Mouse (Mus musculus) liver, adult 2 months (tissue): ENCODE results near the gene Ctnnd1.

Experiments used
- CTCF ChIP-seq: fragments of 200-500 bp; IDR thresholded peaks from 2 replicates; pipeline ENCODE4 v1.5.1; 2011; ENCODE audit warnings: low read depth, low read length, control low read depth
- POLR2A ChIP-seq: fragments of 200-500 bp; IDR thresholded peaks from 2 replicates; pipeline ENCODE4 v1.6.1; 2011; ENCODE audit warnings: low read length, control low read depth; ENCODE audit not compliant: insufficient read depth; ENCODE audit errors: extremely low read depth

DNA sequence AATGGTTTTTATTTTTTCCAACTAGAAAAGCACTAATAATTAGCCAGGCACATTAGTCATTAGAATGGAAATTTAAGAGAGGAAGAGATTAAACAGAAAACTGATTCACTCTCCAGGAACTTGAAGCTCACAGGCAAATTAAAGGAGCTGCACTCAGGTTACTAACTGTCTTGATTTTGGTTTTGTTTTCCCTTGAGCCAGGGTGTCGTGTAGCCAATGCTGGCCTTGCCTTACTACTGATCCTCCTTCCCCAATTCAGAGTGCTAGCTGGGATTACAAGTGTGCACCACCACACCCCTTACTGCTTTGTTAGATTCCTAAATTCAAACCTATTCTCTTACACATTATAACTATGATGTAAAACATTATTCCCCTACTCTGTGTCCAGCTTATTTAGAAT is 42.7 kb downstream of the Ctnnd1 start:
- no peak for TF ChIP-seq POLR2A
- no peak for TF ChIP-seq CTCF
